In the genomic region with DNA sequence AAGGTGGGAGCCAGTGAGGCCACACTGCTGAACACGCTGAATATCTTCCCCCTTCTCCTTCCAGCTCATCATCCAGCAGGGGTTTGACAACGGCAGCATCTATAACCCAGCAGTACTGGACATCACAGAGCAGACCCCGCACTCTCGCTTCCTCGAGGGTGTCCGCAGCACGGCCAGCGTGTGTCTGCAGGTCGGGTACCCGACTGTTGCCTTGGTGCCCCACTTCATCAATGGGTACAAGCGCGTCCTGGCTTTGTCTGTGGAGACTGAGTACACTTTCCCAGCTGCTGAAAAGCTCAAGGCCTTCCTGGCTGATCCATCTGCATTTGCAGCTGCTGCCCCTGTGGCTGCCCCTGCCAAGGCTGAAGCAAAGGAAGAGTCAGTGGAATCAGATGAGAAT, we compare ENCODE assay signal across 21 mouse cellular contexts. TPM values are rescaled to one million over a fixed set of nuclear protein-coding genes. Genes with fewer than 3 reads are reported as not detected.
A peak's percentile ranks its signal among the peaks of the same experiment; 100 is the strongest.
DNase-seq lines count a peak whose midpoint lies in the region.
"Had no signal": no experiment of that assay in that cellular context is flagged by ENCODE, and none has a peak within 500 bp of the region (broad histone marks: within the 10 kb centered on the region; RNA-seq: fewer than 3 reads in every experiment).

No protein-coding gene starts in this region.

- intact Hi-C loops in heart, postnatal 25 days (cut with DNase I): loop anchor here (5.0 kb wide), 1 partner anchor 35 kb away; a partner anchor contains a TSS
- intact Hi-C loops in heart, postnatal 14 days (cut with DNase I): no loop called here

- H3K4me3 ChIP-seq in heart, embryonic 10.5 days: no peak overlapping the region
- H3K4me3 ChIP-seq in brown adipose tissue, adult 24 weeks (ENCODE audit: insufficient read depth, low read depth, low read length): no peak overlapping the region

- H3K36me3 ChIP-seq in heart, embryonic 10.5 days: no peaks in the 10 kb centered on the region
- H3K36me3 ChIP-seq: G1E had no signal

- H3K27ac ChIP-seq in heart, embryonic 10.5 days: no peak overlapping the region
- peak overlapping the region; percentile 60 for H3K27ac ChIP-seq in brown adipose tissue, adult 24 weeks (replicated peaks; ENCODE audit: low read depth, low read length)

- 92% methylated on average over 12 of the region's 12 CpGs for WGBS in heart, embryonic 10.5 days

- no peaks in the 10 kb centered on the region for H3K27me3 ChIP-seq in heart, embryonic 10.5 days (ENCODE audit: insufficient read depth, poor library complexity, severe bottlenecking)
- H3K27me3 ChIP-seq: CH12.LX had no signal

- no peaks in the 10 kb centered on the region for H3K9me3 ChIP-seq in heart, embryonic 10.5 days
- H3K9me3 ChIP-seq: G1E had no signal

- H3K4me1 ChIP-seq in heart, embryonic 10.5 days: peaks cover 17% of the 10 kb centered on the region
- H3K4me1 ChIP-seq in brown adipose tissue, adult 24 weeks (ENCODE audit: control insufficient read depth, insufficient read depth, insufficient read length, low read length): peaks cover 28% of the 10 kb centered on the region

- peak; percentile 74 for DNase-seq in heart, adult 11 months
- DNase-seq in heart, postnatal 25 days (ENCODE audit: low spot score): no peak
- peak; percentile 71 for DNase-seq in heart, embryonic 10.5 days (ENCODE audit: low spot score)
- DNase-seq in heart, postnatal 14 days: no peak
- DNase-seq in left cerebral cortex, adult 9 months (ENCODE audit: low spot score in 2 of 2): no peak
- DNase-seq: adrenal gland, adult 2 months; adrenal gland, adult 8-10 months; adrenal gland, postnatal 10 days; adrenal gland, postnatal 14 days; adrenal gland, postnatal 25 days; adrenal gland, postnatal 36 days; B cell, adult 2 months; cerebellum, adult 11 months; cerebellum, adult 11-12 months; cerebellum, adult 18-20 months; cerebellum, adult 2 months had no signal

RNA-seq across cellular contexts. Expression of a gene that starts 35.9 kb away (rescaled TPM):
- total RNA-seq in heart, postnatal 25 days (2021): 10 to 100 TPM in 1 of 2 experiments, 1 to 10 TPM in 1; 9.6 to 13.8 TPM
- 3.5 and 3.6 TPM in 2 replicates for polyA plus RNA-seq in heart, embryonic 10.5 days (2016; fragmentation: Nextera tagmentation; extraction: Ambion mirVana)
- total RNA-seq in heart, postnatal 14 days (2021): 10 to 100 TPM; 13.2 to 15.2 TPM
- polyA plus RNA-seq in brown adipose tissue, adult 24 weeks (2012; ENCODE audit: insufficient read depth, insufficient read length, missing spikeins): 3.8 and 5.0 TPM in 2 replicates
- total RNA-seq: MEL had no signal

RNA-seq across cellular contexts. Expression of a gene that starts 48.4 kb away (rescaled TPM):
- total RNA-seq in heart, postnatal 25 days (2021): under 1 TPM; 0.22 to 0.70 TPM
- 0.10 and 1.6 TPM in 2 replicates for polyA plus RNA-seq in heart, embryonic 10.5 days (2016; fragmentation: Nextera tagmentation; extraction: Ambion mirVana)
- under 1 TPM; 0.22 to 0.34 TPM for total RNA-seq in heart, postnatal 14 days (2021)
- 2.1 TPM in 1 of 2 replicates, not detected in the other for polyA plus RNA-seq in brown adipose tissue, adult 24 weeks (2012; ENCODE audit: insufficient read depth, insufficient read length, missing spikeins)
- total RNA-seq: MEL had no signal
- polyA plus RNA-seq: G1E, Patski had no signal

Comparison
In these comparisons a context has a peak if more than half of its experiments do, and no peak if none do; other contexts are left out.
1. DNase-seq: peak in heart, adult 11 months (single experiment) and heart, embryonic 10.5 days (single experiment); none in heart, postnatal 25 days (single experiment), heart, postnatal 14 days (0 of 2) and left cerebral cortex, adult 9 months (0 of 2).